Mouse (Mus musculus) liver, embryonic 14.5 days (tissue): Measurements from ENCODE around the gene Ciita. TPM values are rescaled to one million over a fixed set of nuclear protein-coding genes. Genes with fewer than 3 reads are reported as not detected.

Experiments
- ATAC-seq: fragments of 200-750 bp; cut with Nextera tagmentation; 2 replicates; pipeline ENCODE4 v1.8.0; 2017; ENCODE audit warnings: moderate number of reproducible peaks, mild to moderate bottlenecking, moderate library complexity; ENCODE audit not compliant: insufficient read depth
- DNase-seq, 3 experiments: peaks; one replicate each; pipeline ENCODE4 v3.0.0-alpha.2; 2012 to 2013; ENCODE audit warnings: low read depth in 3 of 3, low spot score in 3 of 3
- H3K27ac ChIP-seq: fragments of 300-500 bp; sonication (generic); 2 replicates; pipeline ENCODE4 v1.5.1; 2014; ENCODE audit warnings: moderate library complexity, mild to moderate bottlenecking, control low read depth, inconsistent platforms
- H3K27me3 ChIP-seq: fragments of 300-500 bp; sonication (generic); 2 replicates; pipeline ENCODE4 v1.6.1; 2014; ENCODE audit warnings: mild to moderate bottlenecking, low read length, moderate library complexity; ENCODE audit not compliant: control insufficient read depth, insufficient read depth
- H3K36me3 ChIP-seq: fragments of 300-500 bp; sonication (generic); replicated peaks from 2 replicates; pipeline ENCODE4 v1.6.1; 2014; ENCODE audit warnings: low read depth; ENCODE audit not compliant: control insufficient read depth, insufficient read depth
- H3K4me1 ChIP-seq, 2 experiments: fragments of 200-500 bp in 1 of 2; fragments of 300-500 bp in 1 of 2; sonication (generic) in 1 of 2; replicated peaks; 2 replicates each; pipeline ENCODE4 v1.6.1; 2012 to 2014; ENCODE audit warnings: antibody characterized with exemption in 1 of 2, inconsistent platforms in 1 of 2, low read length in 1 of 2; ENCODE audit not compliant: control insufficient read depth in 2 of 2, insufficient read depth in 2 of 2
- H3K4me2 ChIP-seq: fragments of 300-500 bp; sonication (generic); 2 replicates; pipeline ENCODE4 v1.6.1; 2014; ENCODE audit warnings: low read depth, mild to moderate bottlenecking, control low read depth, moderate library complexity
- H3K4me3 ChIP-seq, 2 experiments: fragments of 200-500 bp in 1 of 2; fragments of 300-500 bp in 1 of 2; sonication (generic) in 1 of 2; 2 replicates each; pipeline ENCODE4 v1.5.1; 2012 to 2014; ENCODE audit warnings: low read depth in 2 of 2, low read length in 2 of 2, mild to moderate bottlenecking in 2 of 2, control low read depth in 1 of 2, inconsistent platforms in 1 of 2, moderate library complexity in 1 of 2; ENCODE audit not compliant: insufficient read depth in 1 of 2
- H3K9ac ChIP-seq: fragments of 300-500 bp; sonication (generic); replicated peaks from 2 replicates; pipeline ENCODE4 v1.6.1; 2014; ENCODE audit warnings: mild to moderate bottlenecking, control low read depth, moderate library complexity
- H3K9me3 ChIP-seq: fragments of 300-500 bp; sonication (generic); 2 replicates; pipeline ENCODE4 v1.6.1; 2016; ENCODE audit warnings: low read length, mixed read lengths; ENCODE audit not compliant: control insufficient read depth
- CTCF ChIP-seq: IDR thresholded peaks from 2 replicates; pipeline ENCODE4 v1.5.1; 2016; ENCODE audit warnings: antibody characterized with exemption, low read depth, control low read depth
- EP300 ChIP-seq: IDR thresholded peaks from 2 replicates; pipeline ENCODE4 v1.6.1; 2016; ENCODE audit warnings: antibody characterized with exemption, low read depth
- WGBS: fragments of 180-500 bp; shearing (Covaris S2); extraction: QIAGEN DNeasy Blood & Tissue Kit; methylation state at CpG from one replicate; pipeline ENCODE4 v1.1.7; 2014; ENCODE audit not compliant: insufficient replicate concordance; 5-methylcytosine and 5-hydroxymethylcytosine counted together
- polyA plus RNA-seq, 2 experiments: library from polyadenylated mRNA; depleted of rRNA in 1 of 2; stranded (reverse) in 1 of 2; unstranded in 1 of 2; fragments of >200 nt; fragmentation: Nextera tagmentation in 1 of 2; extraction: Ambion mirVana in 1 of 2; gene quantifications; 2 replicates each; pipeline versions ENCODE4 v1.2.1 to v1.2.3; 2012 to 2014

Ciita gene
- polyA plus RNA-seq, 2 experiments: 0.06 TPM

DNA sequence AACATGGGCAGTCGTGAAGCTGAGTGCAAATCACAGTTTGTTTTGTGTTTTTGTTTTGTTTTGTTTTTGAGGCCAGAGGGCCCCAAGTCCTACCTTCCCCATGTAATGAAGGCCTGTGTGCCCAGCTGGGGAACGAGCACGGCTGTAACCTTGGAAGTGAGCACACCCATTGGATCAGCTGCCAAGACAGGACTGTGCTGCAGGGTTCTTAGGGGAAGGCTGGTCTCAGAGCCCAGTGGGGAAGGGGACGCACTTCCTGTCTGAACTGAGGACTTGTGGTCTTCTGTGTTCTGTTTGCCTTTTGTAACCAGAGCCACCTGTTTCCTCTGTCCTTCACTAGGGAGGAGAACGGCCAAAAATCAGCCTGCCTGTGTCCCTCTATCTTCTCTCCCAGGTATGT lies 97.7 kb downstream of the Ciita start:
- no peak for ATAC-seq
- no peak overlapping the region for H3K9ac ChIP-seq
- H3K4me2 ChIP-seq: no peak overlapping the region
- no peaks in the 10 kb centered on the region for H3K27me3 ChIP-seq
- no peak overlapping the region for H3K27ac ChIP-seq
- DNase-seq: no peak
- no peaks in the 10 kb centered on the region; the same call in 1 of the 2 replicates for H3K36me3 ChIP-seq
- WGBS: 39% methylated on average over 5 of the region's 5 CpGs
- H3K4me3 ChIP-seq: no peak overlapping the region
- H3K4me1 ChIP-seq: no peaks in the 10 kb centered on the region
- TF ChIP-seq EP300 (no peak), CTCF (no peak)
- no peaks in the 10 kb centered on the region for H3K9me3 ChIP-seq

Other genes with a start within 250 kb of the Ciita start
- gene Emp2, start 166.1 kb upstream of the Ciita start, polyA plus RNA-seq (2012; rRNA removed): 3.9 and 4.3 TPM in 2 replicates
- 3.8 and 4.0 TPM in 2 replicates for gene Emp2, start 166.1 kb upstream of the Ciita start, polyA plus RNA-seq (2014; fragmentation: Nextera tagmentation; extraction: Ambion mirVana)
- gene Tekt5, start 84.6 kb upstream of the Ciita start, polyA plus RNA-seq (2012; rRNA removed): 0.13 and 0.15 TPM in 2 replicates
- gene Tekt5, start 84.6 kb upstream of the Ciita start, polyA plus RNA-seq (2014; fragmentation: Nextera tagmentation; extraction: Ambion mirVana): 0.10 TPM in 2 replicates
- gene Nubp1, start 68.1 kb upstream of the Ciita start, polyA plus RNA-seq (2012; rRNA removed): 15.2 and 20.2 TPM in 2 replicates
- 31.6 and 34.4 TPM in 2 replicates for gene Nubp1, start 68.1 kb upstream of the Ciita start, polyA plus RNA-seq (2014; fragmentation: Nextera tagmentation; extraction: Ambion mirVana)
- gene Tvp23a, start 32.7 kb upstream of the Ciita start, polyA plus RNA-seq (2012; rRNA removed): 0.15 and 0.28 TPM in 2 replicates
- 0.20 and 0.61 TPM in 2 replicates for gene Tvp23a, start 32.7 kb upstream of the Ciita start, polyA plus RNA-seq (2014; fragmentation: Nextera tagmentation; extraction: Ambion mirVana)
- gene Dexi, start 63.0 kb downstream of the Ciita start, polyA plus RNA-seq (2012; rRNA removed): 4.3 and 4.8 TPM in 2 replicates
- gene Dexi, start 63.0 kb downstream of the Ciita start, polyA plus RNA-seq (2014; fragmentation: Nextera tagmentation; extraction: Ambion mirVana): 3.9 and 4.7 TPM in 2 replicates
- 2.7 and 3.1 TPM in 2 replicates for gene Clec16a, start 65.3 kb downstream of the Ciita start, polyA plus RNA-seq (2012; rRNA removed)
- 9.6 and 10.0 TPM in 2 replicates for gene Clec16a, start 65.3 kb downstream of the Ciita start, polyA plus RNA-seq (2014; fragmentation: Nextera tagmentation; extraction: Ambion mirVana)